Mouse (Mus musculus) heart, embryonic 10.5 days (tissue): ENCODE results near the gene Cnot1. TPM values are rescaled to one million over a fixed set of nuclear protein-coding genes. Genes with fewer than 3 reads are reported as not detected.

Source experiments
- DNase-seq: peaks from one replicate; pipeline ENCODE4 v3.0.0-alpha.2; 2017; ENCODE audit warnings: low spot score
- H3K27ac ChIP-seq: fragments of 300-500 bp; sonication (generic); 2 replicates; pipeline ENCODE4 v1.5.1; 2016; ENCODE audit warnings: mild to moderate bottlenecking
- H3K27me3 ChIP-seq: fragments of 300-500 bp; sonication (generic); 2 replicates; pipeline ENCODE4 v1.6.1; 2016; ENCODE audit warnings: mild to moderate bottlenecking; ENCODE audit not compliant: poor library complexity, insufficient read depth, severe bottlenecking
- H3K36me3 ChIP-seq: fragments of 300-500 bp; sonication (generic); 2 replicates; pipeline ENCODE4 v1.6.1; 2016; ENCODE audit warnings: mild to moderate bottlenecking, moderate library complexity
- H3K4me1 ChIP-seq: fragments of 300-500 bp; sonication (generic); 2 replicates; pipeline ENCODE4 v1.6.1; 2016; ENCODE audit warnings: mild to moderate bottlenecking
- H3K4me3 ChIP-seq: fragments of 300-500 bp; sonication (generic); 2 replicates; pipeline ENCODE4 v1.5.1; 2016; ENCODE audit warnings: mild to moderate bottlenecking, moderate library complexity
- H3K9me3 ChIP-seq: fragments of 300-500 bp; sonication (generic); 2 replicates; pipeline ENCODE4 v1.6.1; 2016; ENCODE audit warnings: mild to moderate bottlenecking, moderate library complexity
- WGBS: fragments of 180-500 bp; shearing (Covaris S2); methylation state at CpG from one replicate; pipeline ENCODE4 v1.1.7; 2016; 5-methylcytosine and 5-hydroxymethylcytosine counted together
- polyA plus RNA-seq: library from polyadenylated mRNA; unstranded; fragments of >200 nt; fragmentation: Nextera tagmentation; extraction: Ambion mirVana; gene quantifications from 2 replicates; pipeline ENCODE4 v1.2.1, GENCODE M21; 2016

The Cnot1 gene
- polyA plus RNA-seq: 81.1 and 87.1 TPM in 2 replicates

GRCm38 (mm10) chr8:95807331-95807843 lies at the start of gene Cnot1:
Cnot1 (minus strand) TSS chr8:95807464.
- H3K27me3 ChIP-seq: no peaks in the 10 kb centered on the region
- H3K9me3 ChIP-seq: no peaks in the 10 kb centered on the region
- peak within 1 kb of the TSS; percentile 99 for H3K27ac ChIP-seq
- peaks cover 44% of the 10 kb centered on the region for H3K4me1 ChIP-seq
- peak; percentile 99 for DNase-seq
- peak within 1 kb of the TSS; percentile 99 for H3K4me3 ChIP-seq
- H3K36me3 ChIP-seq: peaks cover 6% of the 10 kb centered on the region; the same call in 1 of the 2 replicates
- under 1% methylated on average over 44 of the region's 44 CpGs for WGBS

DNA sequence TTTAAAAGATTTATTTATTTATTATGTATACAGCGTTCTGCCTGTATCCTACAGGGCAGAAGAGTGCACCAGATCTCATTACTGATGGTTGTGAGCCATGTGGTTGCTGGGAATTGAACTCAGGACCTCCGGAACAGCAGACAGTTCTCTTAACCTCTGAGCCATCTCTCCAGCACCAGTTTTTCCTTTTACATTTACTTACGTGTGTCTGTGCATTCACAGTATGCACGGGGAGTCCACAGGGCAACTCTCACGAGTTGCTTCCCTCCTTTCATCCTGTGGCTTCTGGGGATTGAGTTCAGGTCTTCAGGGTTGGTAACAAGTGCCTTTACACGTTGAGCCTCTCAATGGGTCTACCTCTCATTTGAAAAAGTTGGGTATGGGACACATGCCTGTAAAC lies 46.9 kb upstream of the Cnot1 start:
- Histone ChIP-seq H3K4me3 (no peak overlapping the region), H3K27me3 (no peaks in the 10 kb centered on the region), H3K36me3 (no peaks in the 10 kb centered on the region), H3K27ac (no peak overlapping the region), H3K9me3 (no peaks in the 10 kb centered on the region), H3K4me1 (peaks cover 10% of the 10 kb centered on the region)
- no peak for DNase-seq
- 81% methylated on average over 6 of the region's 6 CpGs for WGBS

DNA sequence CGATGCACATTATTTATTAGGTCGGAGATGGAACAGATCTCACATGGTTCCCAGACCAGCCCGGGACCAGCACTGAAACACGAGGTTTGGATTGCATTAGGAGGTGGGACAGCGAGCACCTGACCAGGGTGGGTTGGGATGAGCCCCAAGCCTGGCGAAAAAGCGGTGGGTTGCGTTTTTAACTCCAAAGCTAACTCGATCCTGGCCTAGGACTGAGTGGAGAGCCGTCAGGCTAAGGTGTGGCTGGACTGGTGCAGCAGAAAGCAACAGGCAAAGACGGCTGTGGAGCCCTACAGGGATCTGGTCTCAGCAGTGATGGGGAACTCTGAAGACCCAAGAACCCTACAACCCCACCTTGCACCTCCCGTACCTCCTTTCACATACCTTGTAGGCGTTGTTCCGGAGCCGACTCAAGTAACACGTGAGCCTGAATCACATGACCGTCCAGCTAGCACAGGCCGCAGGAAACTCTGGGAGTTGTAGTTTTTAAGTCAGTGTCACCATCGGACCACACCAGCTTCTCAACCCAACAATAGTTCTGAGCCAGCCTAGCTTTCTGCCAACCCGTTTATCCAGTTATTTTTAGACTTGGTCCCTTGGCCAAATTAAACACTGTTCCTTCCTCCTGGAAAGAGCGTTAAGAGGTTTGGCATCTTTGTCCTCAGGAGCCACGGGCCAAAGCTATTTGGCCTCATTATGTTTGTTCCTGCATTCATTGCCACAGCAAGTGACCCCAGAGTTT lies 46.0 kb upstream of the Cnot1 start, which contains the start of gene Slc38a7:
TSS of gene Slc38a7 (minus strand) at position 438 of the 742 bp plus-strand sequence.
- peak within 1 kb of the TSS; percentile 79 for H3K27ac ChIP-seq
- H3K4me1 ChIP-seq: peaks cover 10% of the 10 kb centered on the region
- WGBS: 15% methylated on average over 22 of the region's 22 CpGs
- H3K9me3 ChIP-seq: no peaks in the 10 kb centered on the region
- H3K36me3 ChIP-seq: peaks cover 4% of the 10 kb centered on the region; the same call in 1 of the 2 replicates
- peak within 1 kb of the TSS; percentile 79 for H3K4me3 ChIP-seq
- no peaks in the 10 kb centered on the region for H3K27me3 ChIP-seq
- peak; percentile 92 for DNase-seq

GRCm38 (mm10) chr8:95852290-95852689 lies 45.0 kb upstream of the Cnot1 start:
- H3K27me3 ChIP-seq: no peaks in the 10 kb centered on the region
- H3K4me3 ChIP-seq: peak overlapping the region; percentile 79
- no peak for DNase-seq
- H3K9me3 ChIP-seq: no peaks in the 10 kb centered on the region
- peak overlapping the region; percentile 79; the same call in 1 of the 2 replicates for H3K27ac ChIP-seq
- H3K36me3 ChIP-seq: peaks cover 8% of the 10 kb centered on the region
- H3K4me1 ChIP-seq: peaks cover 10% of the 10 kb centered on the region
- 73% methylated on average over 4 of the region's 4 CpGs for WGBS

GRCm38 (mm10) chr8:95850326-95850725 lies 43.1 kb upstream of the Cnot1 start:
- H3K4me1 ChIP-seq: peaks cover 18% of the 10 kb centered on the region
- no peaks in the 10 kb centered on the region for H3K27me3 ChIP-seq
- 90% methylated on average over 2 of the region's 2 CpGs for WGBS
- H3K36me3 ChIP-seq: peaks cover 14% of the 10 kb centered on the region
- no peak overlapping the region for H3K4me3 ChIP-seq
- peak; percentile 19 for DNase-seq
- no peak overlapping the region for H3K27ac ChIP-seq
- no peaks in the 10 kb centered on the region for H3K9me3 ChIP-seq

DNA sequence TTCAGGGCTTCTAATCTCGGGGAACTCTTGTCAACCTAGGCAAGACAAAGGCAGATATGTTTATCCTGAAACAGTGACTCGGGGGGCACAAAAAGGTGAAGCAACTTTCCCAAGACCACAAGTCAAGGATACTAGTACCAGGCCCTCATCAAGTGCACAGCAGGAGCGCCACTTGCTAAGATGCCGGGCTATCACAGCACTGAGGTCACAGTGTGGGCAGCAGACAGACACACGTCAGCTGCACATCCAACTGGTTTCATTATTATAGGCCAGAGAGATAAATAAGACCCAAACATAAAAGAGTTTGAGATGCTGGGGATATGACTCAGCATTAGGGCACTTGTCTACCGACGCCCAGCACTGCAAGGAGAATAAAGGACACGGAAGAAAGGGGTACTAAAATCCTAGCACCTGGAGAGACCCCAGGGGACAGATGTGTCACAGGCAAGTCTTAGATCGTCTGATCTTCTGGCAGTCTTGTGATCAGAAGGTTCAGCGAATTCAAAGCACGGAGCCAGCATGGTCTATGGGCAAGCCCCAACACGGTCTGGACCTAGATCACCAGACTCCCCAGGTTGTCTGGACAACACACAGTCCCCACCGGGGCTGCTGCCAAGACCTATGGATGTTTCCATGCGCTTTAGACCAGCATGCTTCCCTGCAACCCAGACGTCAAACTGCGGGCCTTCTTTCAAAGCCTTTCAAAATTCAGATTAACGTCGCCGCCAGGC lies 41.6 kb upstream of the Cnot1 start:
- Histone ChIP-seq H3K36me3 (peaks cover 27% of the 10 kb centered on the region), H3K27me3 (no peaks in the 10 kb centered on the region), H3K4me1 (peaks cover 23% of the 10 kb centered on the region), H3K27ac (no peak overlapping the region), H3K9me3 (no peaks in the 10 kb centered on the region), H3K4me3 (no peak overlapping the region)
- 88% methylated on average over 19 of the region's 19 CpGs for WGBS
- DNase-seq: peak; percentile 53

GRCm38 (mm10) chr8:95848061-95848551 lies 40.8 kb upstream of the Cnot1 start:
- whole genome bisulfite sequencing: 72% methylated on average over 24 of the region's 24 CpGs
- Histone ChIP-seq H3K9me3 (no peaks in the 10 kb centered on the region), H3K36me3 (peaks cover 35% of the 10 kb centered on the region), H3K4me3 (no peak overlapping the region), H3K4me1 (peaks cover 23% of the 10 kb centered on the region), H3K27me3 (no peaks in the 10 kb centered on the region), H3K27ac (no peak overlapping the region)
- peak; percentile 68 for DNase-seq

GRCm38 (mm10) chr8:95845026-95845425 lies 37.8 kb upstream of the Cnot1 start:
- peak; percentile 73 for DNase-seq
- H3K4me3 ChIP-seq: no peak overlapping the region
- no peaks in the 10 kb centered on the region for H3K9me3 ChIP-seq
- H3K36me3 ChIP-seq: peaks cover 61% of the 10 kb centered on the region
- no peak overlapping the region for H3K27ac ChIP-seq
- H3K27me3 ChIP-seq: no peaks in the 10 kb centered on the region
- 84% methylated on average over 7 of the region's 7 CpGs for WGBS
- H3K4me1 ChIP-seq: peaks cover 17% of the 10 kb centered on the region

DNA sequence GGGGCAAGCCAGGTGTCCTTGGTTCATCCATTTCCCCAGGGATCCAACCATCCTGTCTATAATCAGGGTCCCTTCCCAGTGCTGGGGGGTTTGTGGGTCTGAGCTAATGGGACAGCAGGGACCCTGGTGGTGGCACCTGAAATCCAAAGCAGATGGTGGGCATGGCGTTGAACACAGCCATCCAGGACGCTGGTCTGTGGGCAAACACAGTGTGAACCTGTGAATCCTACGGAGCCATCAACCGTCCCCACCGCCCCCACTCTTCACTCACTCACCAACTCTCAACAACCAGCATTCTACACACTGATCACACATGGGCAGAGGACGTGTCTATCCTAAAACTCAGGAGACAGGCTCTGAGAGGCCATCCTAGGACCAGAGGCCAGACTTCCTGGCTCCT lies 36.7 kb upstream of the Cnot1 start:
- H3K27ac ChIP-seq: no peak overlapping the region
- 86% methylated on average over 6 of the region's 6 CpGs for WGBS
- no peaks in the 10 kb centered on the region for H3K27me3 ChIP-seq
- peaks cover 17% of the 10 kb centered on the region for H3K4me1 ChIP-seq
- H3K4me3 ChIP-seq: no peak overlapping the region
- H3K9me3 ChIP-seq: no peaks in the 10 kb centered on the region
- DNase-seq: peak; percentile 68
- H3K36me3 ChIP-seq: peaks cover 66% of the 10 kb centered on the region

- peak; percentile 70 for DNase-seq
- Histone ChIP-seq H3K4me3 (no peak overlapping the region), H3K4me1 (peaks cover 17% of the 10 kb centered on the region), H3K36me3 (peaks cover 63% of the 10 kb centered on the region), H3K27ac (no peak overlapping the region; the same call in 1 of the 2 replicates), H3K9me3 (no peaks in the 10 kb centered on the region), H3K27me3 (no peaks in the 10 kb centered on the region)
- WGBS: 87% methylated on average over 15 of the region's 15 CpGs
These were observed 34.2 kb upstream of the Cnot1 start for GRCm38 (mm10) chr8:95841436-95841835.

DNA sequence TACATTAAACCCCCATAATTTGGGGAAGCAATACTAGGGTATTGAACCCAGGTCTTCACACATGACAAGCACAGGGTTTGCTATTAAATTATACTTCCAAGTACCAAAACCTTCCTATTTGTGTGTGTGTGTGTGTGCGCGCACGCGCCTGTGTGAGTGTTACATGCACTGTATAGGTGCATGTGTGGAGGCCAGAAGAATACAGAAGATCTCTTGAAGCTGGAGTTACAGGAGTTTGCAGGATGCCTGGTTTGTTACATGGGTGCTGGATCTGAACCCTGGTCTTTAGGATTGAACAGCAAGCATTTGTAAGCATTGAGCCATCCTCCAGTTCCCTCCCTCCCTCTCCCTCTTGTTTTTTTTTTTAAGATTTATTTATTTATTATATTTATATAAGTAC lies 32.0 kb upstream of the Cnot1 start:
- no peaks in the 10 kb centered on the region for H3K27me3 ChIP-seq
- H3K9me3 ChIP-seq: no peaks in the 10 kb centered on the region
- WGBS: 95% methylated on average over 4 of the region's 4 CpGs
- DNase-seq: peak; percentile 53
- H3K36me3 ChIP-seq: peaks cover 53% of the 10 kb centered on the region
- no peak overlapping the region for H3K27ac ChIP-seq
- peaks cover 9% of the 10 kb centered on the region for H3K4me1 ChIP-seq
- no peak overlapping the region for H3K4me3 ChIP-seq

DNA sequence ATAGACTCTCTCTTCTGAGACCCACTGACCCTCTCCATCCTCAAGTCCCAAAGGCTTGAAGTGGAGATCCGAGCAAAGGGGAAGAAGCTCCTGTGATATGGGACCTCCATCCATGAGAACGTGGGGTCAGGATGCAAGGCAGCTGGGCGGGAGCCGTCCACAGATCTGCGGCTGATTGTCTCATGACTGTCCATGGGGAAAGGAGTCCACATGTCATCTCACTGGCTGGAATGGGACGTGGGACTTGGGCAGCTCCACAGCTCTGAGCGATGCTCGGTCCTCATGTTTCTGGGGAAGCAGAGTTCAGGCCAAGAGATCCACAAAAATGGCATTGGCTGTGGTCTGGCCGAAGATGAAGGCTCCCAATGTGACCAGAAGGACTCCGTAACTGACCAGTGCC lies 30.0 kb upstream of the Cnot1 start:
- WGBS: 86% methylated on average over 10 of the region's 10 CpGs
- peaks cover 35% of the 10 kb centered on the region for H3K36me3 ChIP-seq

GRCm38 (mm10) chr8:95835891-95836290 lies 28.6 kb upstream of the Cnot1 start:
- no peak overlapping the region for H3K4me3 ChIP-seq
- WGBS: 72% methylated on average over 4 of the region's 4 CpGs

More for the DNA sequence above, 30.0 kb upstream of the Cnot1 start:
- no peak overlapping the region for H3K27ac ChIP-seq
- no peak overlapping the region for H3K4me3 ChIP-seq
- DNase-seq: peak; percentile 70
- no peaks in the 10 kb centered on the region for H3K27me3 ChIP-seq
- H3K9me3 ChIP-seq: no peaks in the 10 kb centered on the region
- H3K4me1 ChIP-seq: peaks cover 24% of the 10 kb centered on the region

More at GRCm38 (mm10) chr8:95835891-95836290, 28.6 kb upstream of the Cnot1 start:
- H3K9me3 ChIP-seq: no peaks in the 10 kb centered on the region
- DNase-seq: peak; percentile 68
- H3K27ac ChIP-seq: no peak overlapping the region
- peaks cover 24% of the 10 kb centered on the region for H3K36me3 ChIP-seq
- H3K27me3 ChIP-seq: no peaks in the 10 kb centered on the region
- peaks cover 25% of the 10 kb centered on the region for H3K4me1 ChIP-seq
